Mouse (Mus musculus) intestine, postnatal 0 days (tissue): ENCODE data around the gene Msantd1. TPM values are rescaled to one million over a fixed set of nuclear protein-coding genes. Genes with fewer than 3 reads are reported as not detected.

ENCODE experiments used
- ATAC-seq: fragments of 200-750 bp; cut with Nextera tagmentation; 2 replicates; pipeline ENCODE4 v1.8.0; 2017; ENCODE audit warnings: mild to moderate bottlenecking, moderate TSS enrichment, moderate library complexity
- H3K27ac ChIP-seq: fragments of 300-500 bp; sonication (generic); 2 replicates; pipeline ENCODE4 v1.5.1; 2014; ENCODE audit warnings: mild to moderate bottlenecking, low read depth, low read length, moderate library complexity
- H3K27me3 ChIP-seq: fragments of 300-500 bp; sonication (generic); replicated peaks from 2 replicates; pipeline ENCODE4 v1.6.1; 2014; ENCODE audit warnings: low read length, mixed read lengths; ENCODE audit not compliant: control insufficient read depth, insufficient read depth
- H3K36me3 ChIP-seq: fragments of 300-500 bp; sonication (generic); 2 replicates; pipeline ENCODE4 v1.6.1; 2014; ENCODE audit warnings: mild to moderate bottlenecking, moderate library complexity; ENCODE audit not compliant: control insufficient read depth, insufficient read depth
- H3K4me1 ChIP-seq: fragments of 300-500 bp; sonication (generic); replicated peaks from 2 replicates; pipeline ENCODE4 v1.6.1; 2014; ENCODE audit warnings: antibody characterized with exemption, low read length, mixed read lengths; ENCODE audit not compliant: control insufficient read depth, insufficient read depth
- H3K4me2 ChIP-seq: fragments of 300-500 bp; sonication (generic); replicated peaks from 2 replicates; pipeline ENCODE4 v1.6.1; 2014; ENCODE audit warnings: low read depth, mild to moderate bottlenecking, moderate library complexity
- H3K4me3 ChIP-seq: fragments of 300-500 bp; sonication (generic); 2 replicates; pipeline ENCODE4 v1.5.1; 2014; ENCODE audit warnings: low read depth, low read length
- H3K9ac ChIP-seq: fragments of 300-500 bp; sonication (generic); 2 replicates; pipeline ENCODE4 v1.6.1; 2014; ENCODE audit warnings: mild to moderate bottlenecking, low read depth, low read length
- H3K9me3 ChIP-seq: fragments of 300-500 bp; sonication (generic); 2 replicates; pipeline ENCODE4 v1.6.1; 2016; ENCODE audit warnings: mixed run types; ENCODE audit not compliant: control insufficient read depth
- CTCF ChIP-seq: sonication (generic); IDR thresholded peaks from 2 replicates; pipeline ENCODE4 v1.5.1; 2016; ENCODE audit warnings: low read depth, mild to moderate bottlenecking, control low read depth, antibody characterized with exemption, moderate library complexity
- WGBS: fragments of 180-500 bp; shearing (Covaris S2); extraction: QIAGEN DNeasy Blood & Tissue Kit; methylation state at CpG from one replicate; pipeline ENCODE4 v1.1.7; 2014; 5-methylcytosine and 5-hydroxymethylcytosine counted together
- polyA plus RNA-seq: library from polyadenylated mRNA; unstranded; fragments of >200 nt; fragmentation: Nextera tagmentation; extraction: Ambion mirVana; gene quantifications from 2 replicates; pipeline ENCODE4 v1.2.1, GENCODE M21; 2015

Gene Msantd1
- polyA plus RNA-seq, 1 experiment from 2014 or later, result 0.51 TPM

DNA sequence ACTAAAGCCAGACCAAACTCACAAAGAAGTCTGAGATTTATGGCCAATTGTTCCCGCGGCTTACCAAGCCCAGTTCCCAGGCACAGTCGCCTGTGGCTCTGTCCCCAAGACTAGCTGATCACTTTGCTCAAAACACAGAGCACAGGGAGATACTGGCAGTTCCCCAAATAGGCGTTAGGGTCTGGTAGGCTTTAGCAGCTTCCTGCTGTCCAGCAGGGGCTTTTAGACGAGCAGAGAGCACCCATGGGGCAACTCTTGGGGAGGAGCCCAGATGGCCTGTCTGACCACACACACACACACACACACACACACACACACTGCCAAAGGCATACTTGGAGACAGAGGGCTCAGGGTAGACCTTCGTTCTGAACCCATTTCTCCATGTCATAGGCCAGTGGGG lies 14.7 kb downstream of the Msantd1 start:
- Histone ChIP-seq H3K4me1 (no peaks in the 10 kb centered on the region), H3K4me2 (no peak overlapping the region), H3K9ac (no peak overlapping the region), H3K27ac (no peak overlapping the region), H3K36me3 (peaks cover 22% of the 10 kb centered on the region), H3K4me3 (no peak overlapping the region), H3K27me3 (no peaks in the 10 kb centered on the region), H3K9me3 (no peaks in the 10 kb centered on the region)
- no peak for TF ChIP-seq CTCF
- ATAC-seq, result no peak
- 61% methylated on average over 6 of the region's 6 CpGs for WGBS

DNA sequence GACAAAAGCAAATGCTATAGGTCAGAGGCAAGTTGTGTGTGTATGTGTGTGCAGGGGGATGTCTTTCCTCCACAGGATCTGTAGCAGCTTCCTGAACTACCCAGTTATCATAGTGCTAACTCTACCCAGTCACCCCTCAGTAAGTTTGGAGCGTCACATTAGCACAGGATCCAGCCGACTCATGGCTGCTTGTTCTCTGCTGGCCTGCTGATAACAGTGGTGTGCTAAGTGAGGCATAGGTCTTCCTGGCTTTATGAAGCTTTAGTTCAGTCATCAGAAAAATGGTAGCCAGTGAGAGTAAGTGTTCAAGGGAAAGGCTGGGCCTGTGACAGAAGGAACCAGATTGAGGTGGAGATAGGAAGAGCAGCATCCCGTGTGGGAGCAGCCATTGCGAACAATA lies 16.1 kb downstream of the Msantd1 start:
- WGBS, result 90% methylated on average over 4 of the region's 4 CpGs
- no peaks in the 10 kb centered on the region for H3K4me1 ChIP-seq
- no peak overlapping the region for H3K4me3 ChIP-seq
- no peaks in the 10 kb centered on the region for H3K27me3 ChIP-seq
- H3K36me3 ChIP-seq, result peaks cover 22% of the 10 kb centered on the region
- no peak overlapping the region for H3K27ac ChIP-seq
- no peak for TF ChIP-seq CTCF
- no peaks in the 10 kb centered on the region for H3K9me3 ChIP-seq
- ATAC-seq, result no peak
- H3K4me2 ChIP-seq, result no peak overlapping the region
- H3K9ac ChIP-seq, result no peak overlapping the region

- H3K36me3 ChIP-seq, result peaks cover 22% of the 10 kb centered on the region
- no peak for TF ChIP-seq CTCF
- ATAC-seq, result no peak
- WGBS, result 75% methylated on average over 7 of the region's 7 CpGs
- H3K4me2 ChIP-seq, result no peak overlapping the region
- H3K27me3 ChIP-seq, result no peaks in the 10 kb centered on the region
- no peak overlapping the region for H3K4me3 ChIP-seq
- no peak overlapping the region for H3K27ac ChIP-seq
- no peak overlapping the region for H3K9ac ChIP-seq
- H3K4me1 ChIP-seq, result no peaks in the 10 kb centered on the region
- no peaks in the 10 kb centered on the region for H3K9me3 ChIP-seq
These were observed 16.7 kb downstream of the Msantd1 start for GRCm38 (mm10) chr5:34924519-34924918.

- Histone ChIP-seq H3K36me3 (peaks cover 14% of the 10 kb centered on the region), H3K9ac (no peak overlapping the region), H3K4me3 (no peak overlapping the region), H3K27me3 (no peaks in the 10 kb centered on the region), H3K27ac (no peak overlapping the region), H3K4me1 (no peaks in the 10 kb centered on the region), H3K9me3 (no peaks in the 10 kb centered on the region), H3K4me2 (no peak overlapping the region)
- 89% methylated on average over 4 of the region's 4 CpGs for WGBS
- TF ChIP-seq CTCF, result no peak
- no peak for ATAC-seq
These were observed 19.8 kb downstream of the Msantd1 start for GRCm38 (mm10) chr5:34927648-34928047.

GRCm38 (mm10) chr5:34930151-34930975 lies 22.6 kb downstream of the Msantd1 start:
- WGBS, result 78% methylated on average over 9 of the region's 9 CpGs
- no peaks in the 10 kb centered on the region for H3K4me1 ChIP-seq
- no peak overlapping the region for H3K4me2 ChIP-seq
- no peak overlapping the region for H3K27ac ChIP-seq
- no peak overlapping the region for H3K9ac ChIP-seq
- H3K36me3 ChIP-seq, result peaks cover 2% of the 10 kb centered on the region
- no peak for TF ChIP-seq CTCF
- H3K4me3 ChIP-seq, result no peak overlapping the region
- no peak for ATAC-seq
- no peaks in the 10 kb centered on the region for H3K27me3 ChIP-seq
- H3K9me3 ChIP-seq, result no peaks in the 10 kb centered on the region

DNA sequence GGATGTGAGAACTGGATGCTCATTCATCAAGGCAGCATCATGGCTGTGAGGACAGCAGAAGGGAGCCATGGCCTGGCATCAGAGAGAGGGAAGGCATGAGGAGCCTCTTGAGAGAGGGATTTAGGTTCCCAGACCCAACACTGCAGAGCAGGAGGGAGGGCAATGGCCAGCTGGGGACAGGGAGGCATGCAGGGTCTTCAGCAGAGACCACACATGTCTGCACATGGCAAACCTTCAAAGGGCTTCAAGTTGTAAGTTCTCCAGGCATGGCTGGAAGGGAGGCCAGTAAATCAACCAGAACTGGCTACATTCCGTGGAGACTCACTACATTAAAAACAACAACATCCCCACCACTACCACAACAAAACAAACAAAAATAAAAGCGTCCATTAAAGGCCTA lies 23.3 kb downstream of the Msantd1 start:
- Histone ChIP-seq H3K9me3 (no peaks in the 10 kb centered on the region), H3K27me3 (no peaks in the 10 kb centered on the region), H3K9ac (no peak overlapping the region), H3K27ac (no peak overlapping the region), H3K4me2 (no peak overlapping the region), H3K36me3 (no peaks in the 10 kb centered on the region), H3K4me1 (no peaks in the 10 kb centered on the region), H3K4me3 (no peak overlapping the region)
- no peak for TF ChIP-seq CTCF
- ATAC-seq, result no peak
- 66% methylated on average over 2 of the region's 2 CpGs for WGBS
